Mouse (Mus musculus) liver, postnatal 0 days (tissue): ENCODE measurements at regions not wholly inside any gene's neighbourhood (a gene's known extent, or its start where the extent isn't known, plus 50 kb on each side); places are given as distances from the start of the nearest gene placed in this dataset.
A peak's percentile ranks its signal among the peaks of the same experiment; 100 is the strongest.

ENCODE experiments used
- ATAC-seq: fragments of 200-750 bp; cut with Nextera tagmentation; 2 replicates; pipeline ENCODE4 v1.8.0; 2017; ENCODE audit warnings: mild to moderate bottlenecking, moderate library complexity
- DNase-seq: peaks from one replicate; pipeline ENCODE4 v3.0.0-alpha.2; 2016
- H3K27ac ChIP-seq: fragments of 300-500 bp; sonication (generic); 2 replicates; pipeline ENCODE4 v1.5.1; 2014; ENCODE audit warnings: antibody characterized with exemption, moderate library complexity, mild to moderate bottlenecking, low read depth
- H3K27me3 ChIP-seq: fragments of 300-500 bp; sonication (generic); 2 replicates; pipeline ENCODE4 v1.6.1; 2014; ENCODE audit warnings: low read length, control low read depth, mixed read lengths; ENCODE audit not compliant: insufficient read depth
- H3K36me3 ChIP-seq: fragments of 300-500 bp; sonication (generic); replicated peaks from 2 replicates; pipeline ENCODE4 v1.6.1; 2014; ENCODE audit warnings: mild to moderate bottlenecking, control low read depth, low read length, moderate library complexity, mixed read lengths; ENCODE audit not compliant: insufficient read depth
- H3K4me1 ChIP-seq: fragments of 300-500 bp; sonication (generic); 2 replicates; pipeline ENCODE4 v1.6.1; 2014; ENCODE audit warnings: antibody characterized with exemption, mild to moderate bottlenecking, control low read depth; ENCODE audit not compliant: insufficient read depth
- H3K4me2 ChIP-seq: fragments of 300-500 bp; sonication (generic); 2 replicates; pipeline ENCODE4 v1.6.1; 2014; ENCODE audit warnings: low read depth, mild to moderate bottlenecking, low read length, moderate library complexity, mixed read lengths
- H3K4me3 ChIP-seq: fragments of 300-500 bp; sonication (generic); 2 replicates; pipeline ENCODE4 v1.5.1; 2014; ENCODE audit warnings: low read depth, low read length
- H3K9ac ChIP-seq: fragments of 300-500 bp; sonication (generic); replicated peaks from 2 replicates; pipeline ENCODE4 v1.6.1; 2014; ENCODE audit warnings: mild to moderate bottlenecking, moderate library complexity
- H3K9me3 ChIP-seq: fragments of 300-500 bp; sonication (generic); 2 replicates; pipeline ENCODE4 v1.6.1; 2016; ENCODE audit warnings: mild to moderate bottlenecking, control low read depth, low read length, mixed read lengths
- CTCF ChIP-seq: sonication (generic); IDR thresholded peaks from 2 replicates; pipeline ENCODE4 v1.5.1; 2016; ENCODE audit warnings: antibody characterized with exemption, low read depth
- EP300 ChIP-seq: IDR thresholded peaks from 2 replicates; pipeline ENCODE4 v1.6.1; 2016; ENCODE audit warnings: antibody characterized with exemption, low read depth, mild to moderate bottlenecking
- WGBS: fragments of 180-500 bp; shearing (Covaris S2); extraction: QIAGEN DNeasy Blood & Tissue Kit; methylation state at CpG from one replicate; pipeline ENCODE4 v1.1.7; 2014; ENCODE audit not compliant: insufficient replicate concordance; 5-methylcytosine and 5-hydroxymethylcytosine counted together

GRCm38 (mm10) chr15:85679864-85680428 lies 54.8 kb upstream of the Ppara start:
- no peak overlapping the region for H3K4me3 ChIP-seq
- 79% methylated on average over 10 of the region's 10 CpGs for WGBS
- TF ChIP-seq EP300, result no peak
- no peak for TF ChIP-seq CTCF
- DNase-seq (no peak), ATAC-seq (no peak)
- no peaks in the 10 kb centered on the region for H3K36me3 ChIP-seq
- H3K4me2 ChIP-seq, result no peak overlapping the region
- no peak overlapping the region for H3K27ac ChIP-seq
- H3K9me3 ChIP-seq, result no peaks in the 10 kb centered on the region
- H3K9ac ChIP-seq, result no peak overlapping the region
- no peaks in the 10 kb centered on the region for H3K27me3 ChIP-seq
- no peaks in the 10 kb centered on the region for H3K4me1 ChIP-seq

GRCm38 (mm10) chr15:85680460-85681224 lies 54.1 kb upstream of the Ppara start:
- no peak for TF ChIP-seq EP300
- no peak for TF ChIP-seq CTCF
- ATAC-seq (no peak), DNase-seq (no peak)
- no peak overlapping the region for H3K9ac ChIP-seq
- H3K4me2 ChIP-seq, result no peak overlapping the region
- H3K4me1 ChIP-seq, result no peaks in the 10 kb centered on the region
- H3K4me3 ChIP-seq, result no peak overlapping the region
- H3K9me3 ChIP-seq, result no peaks in the 10 kb centered on the region
- H3K27ac ChIP-seq, result no peak overlapping the region
- H3K36me3 ChIP-seq, result no peaks in the 10 kb centered on the region
- WGBS, result 63% methylated on average over 13 of the region's 13 CpGs
- no peaks in the 10 kb centered on the region for H3K27me3 ChIP-seq

GRCm38 (mm10) chr15:85682116-85682515 lies 52.7 kb upstream of the Ppara start:
- ATAC-seq, result no peak
- WGBS, result 82% methylated on average over 12 of the region's 12 CpGs
- no peaks in the 10 kb centered on the region for H3K36me3 ChIP-seq

GRCm38 (mm10) chr15:85682780-85683179 lies 52.0 kb upstream of the Ppara start:
- H3K27me3 ChIP-seq, result no peaks in the 10 kb centered on the region
- H3K4me1 ChIP-seq, result 0 out of 2 replicates have a peak, but pooled peaks cover 2% of the 10 kb centered on the region
- H3K4me3 ChIP-seq, result no peak overlapping the region
- H3K27ac ChIP-seq, result peak overlapping the region; percentile 64
- H3K9ac ChIP-seq, result no peak overlapping the region
- no peak overlapping the region for H3K4me2 ChIP-seq
- DNase-seq (no peak), ATAC-seq (peak; percentile 85)
- no peaks in the 10 kb centered on the region for H3K36me3 ChIP-seq
- no peak for TF ChIP-seq EP300
- TF ChIP-seq CTCF, result no peak
- H3K9me3 ChIP-seq, result no peaks in the 10 kb centered on the region
- 63% methylated on average over 6 of the region's 6 CpGs for WGBS

More at GRCm38 (mm10) chr15:85682116-85682515, 52.7 kb upstream of the Ppara start:
- Histone ChIP-seq H3K27ac (no peak overlapping the region), H3K9me3 (no peaks in the 10 kb centered on the region), H3K9ac (no peak overlapping the region), H3K4me1 (0 out of 2 replicates have a peak, but pooled peaks cover 2% of the 10 kb centered on the region), H3K27me3 (no peaks in the 10 kb centered on the region), H3K4me3 (no peak overlapping the region), H3K4me2 (no peak overlapping the region)
- DNase-seq, result no peak
- TF ChIP-seq EP300 (no peak), CTCF (no peak)

- DNase-seq, result no peak
- ATAC-seq, result peak; percentile 51
- no peak overlapping the region; the same call in 1 of the 2 replicates for H3K4me2 ChIP-seq
- H3K36me3 ChIP-seq, result no peaks in the 10 kb centered on the region
- WGBS, result 78% methylated on average over 6 of the region's 6 CpGs
- no peaks in the 10 kb centered on the region for H3K9me3 ChIP-seq
- no peak overlapping the region for H3K4me3 ChIP-seq
- TF ChIP-seq EP300 (no peak), CTCF (no peak)
- no peaks in the 10 kb centered on the region for H3K27me3 ChIP-seq
- 0 out of 2 replicates have a peak, but pooled peaks cover 2% of the 10 kb centered on the region for H3K4me1 ChIP-seq
- no peak overlapping the region for H3K9ac ChIP-seq
- peak overlapping the region; percentile 64 for H3K27ac ChIP-seq
These were observed 51.5 kb upstream of the Ppara start for GRCm38 (mm10) chr15:85683271-85683670.

- no peaks in the 10 kb centered on the region for H3K36me3 ChIP-seq
- no peaks in the 10 kb centered on the region for H3K9me3 ChIP-seq
- H3K27me3 ChIP-seq, result no peaks in the 10 kb centered on the region
- H3K27ac ChIP-seq, result no peak overlapping the region
- ATAC-seq (no peak), DNase-seq (no peak)
- H3K4me3 ChIP-seq, result no peak overlapping the region
- 0 out of 2 replicates have a peak, but pooled peaks cover 2% of the 10 kb centered on the region for H3K4me1 ChIP-seq
- 85% methylated on average over 4 of the region's 4 CpGs for WGBS
- H3K9ac ChIP-seq, result no peak overlapping the region
- no peak for TF ChIP-seq CTCF
- no peak overlapping the region; the same call in 1 of the 2 replicates for H3K4me2 ChIP-seq
These were observed 51.1 kb upstream of the Ppara start for GRCm38 (mm10) chr15:85683716-85684115.
